Mouse (Mus musculus) frontal cortex, adult 2 months (tissue): Measurements from ENCODE around the gene Ube2h. TPM values are rescaled to one million over a fixed set of nuclear protein-coding genes. Genes with fewer than 3 reads are reported as not detected.
"Not testable (repeated sequence)": the region's sequence is repeated elsewhere in the genome, so short reads cannot be mapped to it uniquely, and the experiment has no call there.

Experiments used
- DNase-seq, 2 experiments: peaks; one replicate each; pipeline ENCODE4 v3.0.0; 2022; ENCODE audit warnings: low spot score in 1 of 2; ENCODE audit errors: extremely low spot score in 1 of 2
- polyA plus RNA-seq: library from polyadenylated mRNA; depleted of rRNA; stranded (reverse); fragments of >200 nt; gene quantifications from 2 replicates; pipeline ENCODE4 v1.2.3, GENCODE M21; 2012

Ube2h gene
- polyA plus RNA-seq, 1 experiment, result 78.2 TPM

- no peak for DNase-seq
Observed at GRCm38 (mm10) chr6:30208844-30209243, 95.5 kb downstream of the Ube2h start.

DNA sequence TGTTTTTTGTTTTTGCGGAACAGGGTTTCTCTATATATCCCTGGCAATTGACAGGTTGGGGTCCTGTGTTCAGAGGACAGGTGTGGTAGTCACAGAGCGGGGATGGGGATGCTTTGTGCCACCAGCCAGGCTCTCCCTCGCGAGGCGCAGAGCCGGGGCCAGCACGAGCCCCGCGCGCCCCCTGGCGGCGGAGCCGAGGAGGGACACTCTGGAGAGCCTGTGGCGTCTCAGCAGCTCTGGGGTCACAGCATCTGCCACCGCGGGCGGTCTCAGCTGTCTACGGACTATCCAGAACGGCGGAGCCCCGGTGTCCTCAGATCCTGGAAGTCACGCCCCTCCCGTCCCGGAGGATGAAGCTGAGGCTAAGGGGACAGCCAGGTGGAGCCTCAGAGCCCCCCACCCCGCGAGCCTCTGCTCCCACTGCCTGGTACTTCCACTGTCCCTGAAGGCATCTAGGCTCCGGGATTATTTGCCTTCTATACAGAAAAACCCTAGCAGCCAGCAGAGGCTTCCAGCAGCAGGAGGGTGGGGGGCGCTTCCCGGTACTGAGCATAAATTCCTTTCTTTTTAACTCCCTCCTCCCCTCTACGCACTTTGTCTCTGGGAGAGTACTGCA lies 98.6 kb downstream of the Ube2h start:
- peak; percentile 8 to 72 for DNase-seq

GRCm38 (mm10) chr6:30205180-30205538 lies 99.2 kb downstream of the Ube2h start:
- not testable (repeated sequence) for DNase-seq

- no peak for DNase-seq
Observed at GRCm38 (mm10) chr6:30204383-30205179, 99.8 kb downstream of the Ube2h start.

- no peak for DNase-seq
Observed at GRCm38 (mm10) chr6:30196143-30196542, 108.2 kb downstream of the Ube2h start.

GRCm38 (mm10) chr6:30195656-30196055 lies 108.7 kb downstream of the Ube2h start:
- DNase-seq, result no peak

GRCm38 (mm10) chr6:30183624-30184023 lies 120.7 kb downstream of the Ube2h start:
- DNase-seq, result no peak

DNA sequence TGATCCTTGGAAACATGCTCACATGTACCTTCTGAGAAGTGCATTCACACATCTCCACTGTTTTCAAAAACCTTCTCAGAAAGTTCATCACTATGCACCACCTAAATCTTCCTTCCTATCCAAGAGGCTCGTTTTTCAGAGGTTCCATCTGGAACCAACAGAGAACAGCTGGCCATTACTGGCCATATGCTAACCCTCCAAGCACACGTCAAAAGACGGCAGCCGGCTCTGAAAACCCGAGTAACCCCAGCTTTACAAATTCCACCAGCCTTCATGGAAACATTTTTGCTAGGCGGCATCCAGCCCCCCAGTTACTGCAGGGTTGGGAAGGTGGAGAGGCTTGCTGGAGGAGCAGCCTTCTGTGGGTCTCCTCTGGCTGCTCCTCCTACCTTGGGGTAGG lies 122.3 kb downstream of the Ube2h start:
- DNase-seq, result no peak

- no peak for DNase-seq
Observed at GRCm38 (mm10) chr6:30180321-30180720, 124.0 kb downstream of the Ube2h start.

GRCm38 (mm10) chr6:30179046-30179445 lies 125.3 kb downstream of the Ube2h start:
- DNase-seq, result no peak

GRCm38 (mm10) chr6:30178023-30178639 lies 126.2 kb downstream of the Ube2h start:
- no peak for DNase-seq

GRCm38 (mm10) chr6:30177305-30177704 lies 127.0 kb downstream of the Ube2h start:
- no peak for DNase-seq

DNA sequence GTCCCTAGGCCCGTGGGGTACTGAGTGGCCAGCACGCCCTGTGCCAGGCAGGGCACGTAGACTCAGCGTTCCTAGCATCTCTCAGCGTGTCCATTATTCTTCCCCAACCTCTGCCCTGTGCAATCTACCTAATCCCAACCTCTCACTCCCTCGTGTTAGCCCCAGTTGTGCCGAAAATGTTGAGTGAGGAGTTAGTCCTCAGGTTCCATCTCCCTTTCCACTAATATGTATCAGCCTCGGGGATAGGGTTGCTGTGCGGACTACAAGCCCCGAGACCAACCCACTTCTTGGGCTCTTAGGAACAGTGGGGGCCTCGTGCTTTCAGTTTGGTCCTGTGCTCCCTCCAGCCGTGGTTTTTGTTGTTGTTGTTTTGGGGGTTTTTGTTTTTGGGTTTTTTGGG lies 127.8 kb downstream of the Ube2h start:
- DNase-seq, result no peak

DNA sequence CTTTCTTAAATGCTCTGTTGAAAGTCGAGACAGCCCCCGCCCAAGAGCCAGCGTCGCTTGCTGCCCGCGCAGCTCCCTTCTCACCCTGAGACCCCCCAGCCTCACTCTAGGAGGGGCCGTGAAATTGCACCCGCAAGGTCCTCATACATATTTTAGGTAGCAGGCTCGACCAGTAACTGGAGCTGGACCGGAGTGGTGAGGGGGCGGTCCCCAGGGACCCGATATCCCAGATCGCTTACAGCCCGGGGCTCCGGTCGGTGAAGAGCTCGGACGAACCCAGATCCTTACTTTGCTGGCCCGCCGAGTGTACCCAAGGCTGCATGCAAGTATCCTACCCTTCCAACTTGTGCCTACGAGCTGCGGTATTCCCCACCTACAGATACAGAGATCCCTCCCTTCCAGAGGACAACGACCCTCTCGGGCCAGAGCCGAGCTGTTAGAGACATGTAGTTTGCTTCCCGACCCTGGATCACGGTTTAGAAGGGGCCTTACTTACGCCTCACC lies 128.4 kb downstream of the Ube2h start:
- no peak for DNase-seq

GRCm38 (mm10) chr6:30175225-30175917 lies 129.0 kb downstream of the Ube2h start:
- DNase-seq, result no peak

DNA sequence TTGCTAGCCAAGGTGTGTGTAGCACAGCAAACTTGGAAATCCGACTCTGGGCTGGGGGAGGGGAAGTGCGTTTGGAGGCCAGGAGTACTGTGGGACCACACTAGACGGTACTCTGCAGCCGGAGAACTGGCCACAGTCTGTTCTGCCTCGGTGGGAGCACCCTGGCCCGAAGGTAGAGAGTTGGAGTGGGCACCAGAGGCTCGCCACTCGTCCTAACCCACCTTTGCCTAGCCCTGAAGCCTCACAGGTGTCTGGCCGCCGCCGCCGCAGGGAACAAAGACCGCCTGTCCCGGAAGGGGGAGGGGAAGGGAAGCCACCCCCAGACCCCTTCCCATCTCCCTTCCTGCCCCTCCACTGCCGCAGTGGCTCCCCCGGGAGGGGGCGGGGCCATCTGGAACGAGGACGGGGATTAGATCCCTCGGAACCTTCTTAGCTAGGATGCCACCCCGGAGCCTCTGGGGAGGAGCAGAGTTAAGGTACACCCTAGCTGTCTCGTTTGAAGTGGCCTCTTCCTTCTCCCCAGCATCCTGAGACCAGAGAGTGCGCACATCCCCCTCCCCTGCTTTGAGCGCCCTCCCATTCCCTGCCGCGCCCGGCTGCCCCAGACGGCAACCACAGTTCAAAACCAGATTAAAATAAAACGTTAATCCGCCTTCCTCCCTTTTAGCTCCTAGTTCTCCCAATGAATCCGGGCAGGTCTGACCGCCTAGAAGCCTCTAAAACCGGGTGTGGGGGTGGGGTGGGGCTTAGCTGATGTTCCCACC lies 129.7 kb downstream of the Ube2h start:
- no peak for DNase-seq

DNA sequence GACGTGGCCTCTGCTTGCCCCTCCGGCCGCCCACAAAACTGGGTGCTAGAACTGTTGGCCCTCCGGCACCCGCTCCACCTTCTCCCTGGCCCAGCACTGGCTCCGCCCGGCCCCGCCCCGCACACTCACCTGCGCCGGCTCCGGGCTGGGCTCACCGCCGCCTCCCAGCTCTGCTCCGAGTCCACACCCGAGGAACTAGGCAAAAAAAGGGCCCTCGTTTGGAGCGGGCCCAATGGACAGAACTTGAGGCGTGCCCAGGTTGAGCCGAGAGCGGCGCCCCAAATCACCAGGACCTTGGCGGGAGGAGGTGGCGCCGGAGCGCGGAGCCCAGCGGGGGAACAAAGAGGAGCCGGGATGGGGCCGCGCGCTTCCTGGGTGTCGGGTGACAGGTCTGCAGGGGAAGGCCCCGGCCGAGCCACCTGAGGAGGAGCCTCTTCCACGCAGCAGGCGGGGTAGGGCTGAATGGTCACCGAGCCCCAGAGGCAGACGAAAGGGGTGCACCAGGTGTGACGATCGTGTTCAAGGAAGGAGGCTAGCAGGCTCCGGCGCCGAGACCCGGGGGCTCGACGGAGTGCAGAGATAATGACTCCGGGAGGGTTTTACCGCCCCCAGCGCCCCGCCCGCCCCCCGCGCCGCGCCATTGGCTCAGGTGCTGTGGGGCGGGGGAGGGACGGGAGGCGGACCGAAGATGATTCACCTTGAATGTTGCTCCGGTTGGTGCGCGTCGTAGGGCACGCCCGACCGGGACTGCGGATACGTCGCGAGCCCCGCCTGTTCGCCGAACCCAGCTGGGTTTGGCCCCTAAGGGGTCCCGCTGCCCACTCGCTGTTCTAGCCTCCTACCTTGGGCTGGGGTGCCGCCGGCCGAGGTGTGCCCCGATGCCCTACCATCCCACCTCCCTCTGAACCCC lies 130.5 kb downstream of the Ube2h start:
- DNase-seq, result no peak

DNA sequence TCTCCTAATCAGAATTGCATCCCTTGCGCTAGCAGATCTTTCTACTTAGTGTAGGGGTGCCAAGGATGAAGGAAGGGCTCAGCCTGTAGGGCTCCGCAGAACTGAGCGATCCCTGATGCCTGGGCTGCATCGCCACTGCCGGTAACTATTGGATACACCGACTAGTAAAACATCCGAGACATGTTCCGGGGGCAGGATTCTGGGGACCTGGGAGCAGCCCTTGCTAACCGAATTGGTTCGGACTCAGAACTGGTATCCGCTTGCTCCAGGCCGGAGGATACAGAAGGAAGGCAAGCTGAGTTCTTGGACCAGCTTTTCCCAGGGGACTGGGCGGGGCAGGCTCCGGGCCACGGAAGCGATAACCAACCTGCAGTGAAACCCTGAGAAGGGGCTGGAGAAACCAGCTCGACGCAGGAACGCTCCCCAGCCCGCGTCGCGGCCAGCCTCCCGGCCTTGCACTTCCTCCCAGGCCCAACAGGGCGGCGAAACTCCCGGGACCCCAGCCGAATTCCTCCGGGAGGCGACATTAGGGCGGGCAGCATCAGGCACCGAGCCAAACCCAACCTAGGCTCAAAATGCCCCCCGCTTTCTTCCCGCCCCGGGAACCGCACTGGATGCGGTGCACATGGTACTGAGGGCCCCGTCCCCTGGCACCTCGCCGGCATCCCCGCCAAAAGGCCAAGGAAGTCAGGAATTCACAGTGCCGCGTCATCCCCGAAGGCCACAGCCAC lies 131.4 kb downstream of the Ube2h start:
- DNase-seq, result no peak

- DNase-seq, result no peak
Observed at GRCm38 (mm10) chr6:30172441-30172819, 131.9 kb downstream of the Ube2h start.
